Mouse (Mus musculus) kidney, postnatal 14 days (tissue): ENCODE measurements around the gene Aars2.
A peak's percentile ranks its signal among the peaks of the same experiment; 100 is the strongest.

Experiments used
- DNase-seq: peaks from one replicate; pipeline ENCODE4 v3.0.0; 2022; ENCODE audit warnings: mixed read lengths

Gene Aars2

DNA sequence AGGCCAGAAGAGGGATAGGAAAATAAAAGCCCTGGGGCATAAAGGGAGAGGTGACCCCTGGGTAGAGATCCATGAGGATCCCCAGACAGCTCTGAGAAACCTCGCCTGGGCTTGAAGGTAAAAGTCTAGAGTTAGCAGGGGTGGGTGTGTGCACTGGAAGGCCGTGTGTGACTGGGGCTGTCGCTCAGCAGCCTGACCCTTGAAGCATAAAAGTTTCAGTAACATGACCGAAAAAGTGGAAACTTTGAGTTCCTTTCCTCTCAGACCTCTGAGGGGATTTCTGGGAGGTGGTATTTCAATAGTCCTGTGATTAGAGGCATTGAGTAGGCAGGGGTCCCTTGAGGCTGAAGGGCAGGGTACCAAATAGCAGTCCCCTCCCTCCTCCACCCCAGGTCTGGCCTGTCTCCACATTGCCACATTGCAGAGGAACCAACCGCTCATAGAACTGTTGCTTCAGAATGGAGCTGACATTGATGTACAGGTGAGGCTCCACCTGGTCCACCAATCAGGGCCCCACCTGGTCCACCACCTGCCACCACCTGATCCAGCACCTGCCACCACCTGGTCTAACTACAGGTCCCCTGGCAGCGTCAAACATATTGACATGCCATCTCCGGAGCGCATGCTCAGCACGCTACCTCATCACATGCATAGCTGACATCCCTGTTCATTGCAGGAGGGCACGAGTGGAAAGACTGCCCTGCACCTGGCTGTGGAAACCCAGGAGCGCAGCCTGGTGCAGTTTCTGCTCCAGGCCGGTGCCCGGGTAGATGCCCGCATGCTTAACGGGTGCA lies 53.3 kb downstream of the Aars2 start:
- no peak for DNase-seq

DNA sequence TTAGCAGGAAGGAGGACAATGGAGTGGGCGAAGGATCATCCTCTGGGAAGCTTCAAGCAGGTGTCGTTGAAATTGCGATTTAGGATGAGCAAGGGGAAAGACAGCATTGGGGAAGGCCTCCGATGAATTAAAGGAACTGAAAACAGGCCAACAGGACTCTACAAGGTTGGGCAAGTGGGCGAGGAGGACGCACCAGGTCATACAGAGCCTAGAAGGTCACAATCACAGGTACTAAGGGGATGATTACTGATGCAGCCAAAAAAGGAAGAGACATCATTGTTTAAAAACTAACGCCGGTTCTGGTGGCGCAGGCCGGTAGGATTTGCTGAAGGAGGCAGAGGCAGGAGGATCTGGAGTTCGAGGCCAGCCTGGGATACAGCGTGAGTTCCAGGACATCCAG lies 56.6 kb downstream of the Aars2 start:
- no peak for DNase-seq

DNA sequence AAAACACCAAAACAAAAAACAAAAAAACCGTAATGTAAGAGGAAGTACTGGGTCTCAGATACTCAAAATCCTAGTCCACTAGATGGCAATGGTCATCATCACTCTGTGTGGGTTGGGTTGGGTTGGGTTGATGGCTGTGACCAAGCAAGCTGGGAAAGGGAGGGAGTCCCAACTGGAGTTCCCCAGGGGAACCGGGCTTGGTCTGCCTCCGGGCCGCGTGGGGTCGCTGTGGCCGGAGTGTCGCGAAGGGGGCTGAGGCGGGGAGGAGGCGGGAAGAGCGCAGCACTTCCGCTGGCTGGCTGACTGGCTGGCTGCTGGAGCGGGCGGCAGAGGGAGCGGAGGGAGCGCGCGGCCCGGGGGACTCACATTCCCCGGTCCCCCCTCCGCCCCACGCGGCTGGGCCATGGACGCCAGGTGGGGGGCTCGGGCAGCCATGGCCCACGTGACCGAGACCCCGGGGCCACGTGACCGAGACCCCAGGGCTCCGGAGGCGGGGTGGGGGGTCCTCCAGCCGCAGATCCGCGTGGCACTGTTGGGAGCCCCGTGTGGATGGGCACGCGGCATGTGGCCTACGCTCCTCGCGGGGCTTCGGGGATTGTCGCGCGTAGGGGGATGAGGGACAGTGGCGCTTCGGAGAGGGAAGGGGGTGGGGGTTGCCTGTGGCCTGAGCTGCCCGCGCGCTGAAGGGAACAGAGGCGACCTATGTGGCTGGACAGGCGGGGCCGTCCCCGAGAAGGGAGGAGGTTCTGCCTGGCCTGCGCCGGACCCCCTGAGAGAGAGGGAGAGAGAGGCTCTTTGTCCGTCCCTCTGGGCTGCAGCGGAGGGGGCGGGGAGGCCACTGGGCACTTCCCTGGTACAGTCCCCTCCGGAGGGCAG lies 57.3 kb downstream of the Aars2 start, which contains the start of gene Slc35b2:
Gene Slc35b2 (plus strand): TSS at position 220 of the 876 bp plus-strand sequence.
- peak; percentile 95 for DNase-seq

DNA sequence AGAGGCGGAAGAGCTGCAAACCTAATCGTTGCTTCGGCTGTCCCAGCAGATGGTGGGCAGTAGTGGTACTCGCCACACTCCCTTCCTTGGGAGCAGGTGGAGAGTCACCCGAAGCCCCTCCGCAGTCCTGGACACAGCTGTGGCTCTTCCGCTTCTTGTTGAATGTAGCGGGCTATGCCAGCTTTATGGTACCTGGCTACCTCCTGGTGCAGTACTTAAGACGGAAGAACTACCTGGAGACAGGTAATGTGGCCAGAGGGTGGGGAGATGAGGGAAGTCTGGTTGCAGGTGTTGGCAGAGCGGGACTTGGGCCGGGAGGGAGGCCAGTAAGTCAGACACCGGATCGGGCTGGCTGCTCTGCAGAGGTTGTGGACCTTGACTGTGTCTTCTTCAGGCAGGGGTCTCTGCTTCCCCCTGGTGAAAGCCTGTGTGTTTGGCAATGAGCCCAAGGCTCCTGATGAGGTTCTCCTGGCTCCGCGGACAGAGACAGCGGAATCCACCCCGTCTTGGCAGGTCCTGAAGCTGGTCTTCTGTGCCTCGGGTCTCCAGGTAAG lies 58.0 kb downstream of the Aars2 start:
- no peak for DNase-seq

DNA sequence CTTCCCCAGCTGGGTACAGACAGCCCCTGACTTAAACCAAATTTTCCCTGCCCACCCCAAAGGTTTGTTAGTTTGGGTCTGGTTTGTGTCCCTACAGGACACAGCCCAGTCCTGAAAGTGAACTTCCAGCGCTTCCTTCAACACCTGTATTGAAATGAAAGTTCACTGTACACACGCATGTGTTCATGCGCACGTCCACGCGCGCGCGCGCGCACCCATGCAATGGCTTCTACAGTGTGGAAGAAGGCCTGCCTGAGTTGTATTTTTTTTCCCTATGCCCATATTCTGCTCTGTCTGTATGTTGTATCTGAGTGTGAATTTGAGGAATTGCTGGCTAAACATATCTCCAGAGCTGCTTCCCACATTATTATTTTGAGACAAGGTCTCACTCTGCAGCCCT lies 58.5 kb downstream of the Aars2 start:
- DNase-seq: no peak

DNA sequence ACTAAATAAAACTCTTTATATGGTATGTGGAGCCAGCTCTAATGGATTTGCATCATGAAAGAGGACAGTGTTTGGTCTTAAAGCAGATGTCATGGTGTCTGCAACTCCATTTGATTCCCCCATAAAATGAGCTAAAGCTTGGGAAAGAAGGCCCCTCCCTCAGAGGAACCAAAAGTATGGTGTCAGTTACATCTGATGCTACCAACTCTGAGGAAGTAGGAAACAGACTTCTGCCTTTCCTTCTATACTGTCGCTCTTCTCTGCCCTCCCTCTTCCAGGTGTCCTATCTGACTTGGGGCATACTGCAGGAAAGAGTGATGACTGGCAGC lies 59.4 kb downstream of the Aars2 start:
- no peak for DNase-seq

DNA sequence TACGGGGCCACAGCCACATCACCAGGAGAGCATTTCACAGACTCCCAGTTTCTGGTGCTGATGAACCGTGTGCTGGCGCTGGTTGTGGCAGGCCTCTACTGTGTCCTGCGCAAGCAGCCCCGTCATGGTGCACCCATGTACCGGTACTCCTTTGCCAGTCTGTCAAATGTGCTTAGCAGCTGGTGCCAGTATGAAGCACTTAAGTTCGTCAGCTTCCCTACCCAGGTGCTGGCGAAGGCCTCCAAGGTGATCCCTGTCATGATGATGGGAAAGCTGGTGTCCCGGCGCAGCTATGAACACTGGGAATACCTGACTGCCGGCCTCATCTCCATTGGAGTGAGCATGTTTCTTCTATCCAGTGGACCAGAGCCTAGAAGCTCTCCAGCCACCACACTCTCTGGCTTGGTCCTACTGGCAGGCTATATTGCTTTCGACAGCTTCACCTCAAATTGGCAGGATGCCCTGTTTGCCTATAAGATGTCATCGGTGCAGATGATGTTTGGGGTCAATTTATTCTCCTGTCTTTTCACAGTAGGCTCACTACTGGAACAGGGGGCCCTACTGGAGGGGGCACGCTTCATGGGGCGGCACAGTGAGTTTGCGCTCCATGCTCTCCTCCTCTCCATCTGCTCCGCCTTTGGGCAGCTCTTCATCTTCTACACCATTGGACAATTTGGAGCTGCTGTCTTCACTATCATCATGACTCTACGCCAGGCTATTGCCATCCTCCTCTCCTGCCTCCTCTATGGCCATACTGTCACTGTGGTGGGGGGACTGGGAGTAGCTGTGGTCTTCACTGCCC lies 59.9 kb downstream of the Aars2 start:
- peak; percentile 20 for DNase-seq

DNA sequence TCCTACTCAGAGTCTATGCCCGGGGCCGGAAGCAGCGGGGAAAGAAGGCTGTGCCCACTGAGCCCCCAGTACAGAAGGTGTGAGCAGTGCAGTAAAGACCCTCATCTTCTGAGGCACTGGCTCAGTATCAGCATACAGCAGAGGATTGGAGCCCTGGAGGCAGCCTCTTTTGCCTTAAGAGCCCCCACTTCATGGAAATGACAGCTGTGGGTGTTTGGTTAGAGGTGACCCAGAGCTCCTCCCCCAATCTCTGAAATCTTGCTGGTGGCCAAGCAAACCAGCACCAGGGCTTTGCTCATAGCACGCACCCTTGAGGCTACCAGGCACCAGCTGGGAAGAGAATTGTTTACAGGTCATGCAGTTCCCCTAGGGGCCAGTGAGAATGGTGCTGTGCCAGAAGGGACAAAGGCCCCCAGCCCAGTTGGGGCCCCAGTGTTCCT lies 60.5 kb downstream of the Aars2 start:
- no peak for DNase-seq

DNA sequence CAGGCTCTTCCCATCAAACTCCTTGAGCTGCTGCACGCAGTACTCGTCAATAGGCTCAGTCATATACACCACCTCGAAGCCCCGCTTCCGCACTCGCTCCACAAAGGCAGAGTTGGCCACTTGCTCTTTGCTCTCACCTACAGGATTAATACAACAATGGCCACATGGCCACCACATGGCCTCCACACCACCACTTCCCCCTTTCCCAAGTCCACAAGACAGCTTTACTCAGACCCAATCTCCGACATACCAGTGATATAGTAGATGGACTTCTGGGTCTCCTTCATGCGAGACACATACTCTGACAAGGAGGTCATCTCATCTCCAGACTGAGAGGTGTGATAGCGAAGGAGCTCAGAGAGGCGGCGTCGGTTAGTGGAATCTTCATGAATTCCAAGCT lies 62.3 kb downstream of the Aars2 start:
- DNase-seq: no peak

DNA sequence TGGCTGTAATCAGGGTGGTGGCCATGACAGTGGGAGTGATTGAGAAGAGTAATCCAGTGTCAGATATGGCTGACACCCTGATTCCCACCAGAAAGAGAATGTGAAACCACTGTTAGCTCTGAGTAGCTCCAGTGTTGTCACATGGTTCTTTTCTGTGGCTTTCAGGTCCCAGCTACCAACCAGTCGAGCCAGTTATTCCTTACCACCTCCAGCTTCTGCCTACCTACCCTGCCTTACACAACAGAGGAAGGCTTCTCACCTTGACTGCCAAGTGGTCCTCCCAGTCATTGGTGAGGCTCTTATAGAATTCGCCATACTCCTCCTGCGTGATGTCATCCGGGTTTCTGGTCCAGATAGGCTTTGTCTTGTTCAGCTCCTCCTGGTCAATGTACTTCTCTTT lies 63.4 kb downstream of the Aars2 start:
- DNase-seq: no peak
